Mouse (Mus musculus): ENCODE measurements around the gene Zbtb16. TPM values are rescaled to one million over a fixed set of nuclear protein-coding genes. Genes with fewer than 3 reads are reported as not detected.

Zbtb16 gene
- polyA plus RNA-seq, 1 experiment = not detected

GRCm38 (mm10) chr9:48734725-48735465 is 101.1 kb downstream of the Zbtb16 start:
- TF ChIP-seq CTCF (IDR thresholded peaks at IDR 0.05; ENCODE audit: insufficient read depth, low read depth, low read length) (no peak), POLR2A (IDR thresholded peaks at IDR 0.05; ENCODE audit: insufficient read depth, low read depth, low read length) (no peak)
- Histone ChIP-seq H3K27ac (ENCODE audit: insufficient read depth, low read depth, low read length) (peak overlapping the region; percentile 93), H3K4me1 (ENCODE audit: control insufficient read depth, insufficient read depth, low read length) (peaks cover 55% of the 10 kb centered on the region), H3K4me3 (ENCODE audit: insufficient read depth, low read depth, low read length) (no peak overlapping the region)
- 87% methylated on average over 12 of the region's 12 CpGs for WGBS

DNA sequence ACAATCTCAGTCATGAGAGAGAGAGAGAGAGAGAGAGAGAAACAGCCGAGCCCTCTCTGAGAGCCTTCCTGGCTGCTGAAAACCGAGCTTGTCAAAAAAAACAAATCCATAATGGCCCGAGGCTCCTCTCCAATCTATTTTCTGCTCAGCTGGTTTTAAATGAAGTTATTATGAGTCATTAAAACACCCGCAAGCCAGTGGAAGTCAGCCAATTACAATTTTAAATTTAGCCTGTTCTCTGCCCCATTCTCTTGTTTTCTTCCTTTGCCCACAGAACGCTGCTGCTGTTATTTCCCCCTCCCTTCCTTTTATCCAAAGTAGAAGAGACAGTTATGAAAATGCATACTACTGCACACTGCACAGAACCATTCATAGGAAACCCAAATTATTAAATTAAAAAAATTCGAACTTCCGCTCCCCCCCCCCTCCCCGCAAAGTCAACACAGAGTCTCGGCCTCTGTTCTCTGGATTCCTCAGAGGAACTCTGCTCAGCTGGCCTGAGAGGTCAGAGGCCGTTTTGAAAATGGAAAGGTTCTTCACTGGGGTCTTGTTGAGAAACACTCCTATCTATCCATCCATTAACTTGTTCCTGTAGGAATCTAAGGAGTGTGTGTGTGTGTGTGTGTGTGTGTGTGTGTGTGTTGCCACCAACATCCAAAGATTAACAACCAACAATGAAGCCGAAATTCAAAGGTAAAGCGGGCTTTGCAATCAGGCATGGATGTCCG is 102.0 kb downstream of the Zbtb16 start:
- Histone ChIP-seq H3K4me3 (ENCODE audit: insufficient read depth, low read depth, low read length) (no peak overlapping the region), H3K27ac (ENCODE audit: insufficient read depth, low read depth, low read length) (peak overlapping the region; percentile 93), H3K4me1 (ENCODE audit: control insufficient read depth, insufficient read depth, low read length) (peaks cover 58% of the 10 kb centered on the region)
- TF ChIP-seq CTCF (IDR thresholded peaks at IDR 0.05; ENCODE audit: insufficient read depth, low read depth, low read length) (no peak), POLR2A (IDR thresholded peaks at IDR 0.05; ENCODE audit: insufficient read depth, low read depth, low read length) (no peak)
- 28% methylated on average over 13 of the region's 13 CpGs for WGBS

- TF ChIP-seq POLR2A (IDR thresholded peaks at IDR 0.05; ENCODE audit: insufficient read depth, low read depth, low read length) (no peak), CTCF (IDR thresholded peaks at IDR 0.05; ENCODE audit: insufficient read depth, low read depth, low read length) (no peak)
- Histone ChIP-seq H3K4me1 (ENCODE audit: control insufficient read depth, insufficient read depth, low read length) (peaks cover 59% of the 10 kb centered on the region), H3K4me3 (ENCODE audit: insufficient read depth, low read depth, low read length) (no peak overlapping the region), H3K27ac (ENCODE audit: insufficient read depth, low read depth, low read length) (peak overlapping the region; percentile 83)
- WGBS = 46% methylated on average over 6 of the region's 6 CpGs
Measured at GRCm38 (mm10) chr9:48733083-48733482, 102.9 kb downstream of the Zbtb16 start.

DNA sequence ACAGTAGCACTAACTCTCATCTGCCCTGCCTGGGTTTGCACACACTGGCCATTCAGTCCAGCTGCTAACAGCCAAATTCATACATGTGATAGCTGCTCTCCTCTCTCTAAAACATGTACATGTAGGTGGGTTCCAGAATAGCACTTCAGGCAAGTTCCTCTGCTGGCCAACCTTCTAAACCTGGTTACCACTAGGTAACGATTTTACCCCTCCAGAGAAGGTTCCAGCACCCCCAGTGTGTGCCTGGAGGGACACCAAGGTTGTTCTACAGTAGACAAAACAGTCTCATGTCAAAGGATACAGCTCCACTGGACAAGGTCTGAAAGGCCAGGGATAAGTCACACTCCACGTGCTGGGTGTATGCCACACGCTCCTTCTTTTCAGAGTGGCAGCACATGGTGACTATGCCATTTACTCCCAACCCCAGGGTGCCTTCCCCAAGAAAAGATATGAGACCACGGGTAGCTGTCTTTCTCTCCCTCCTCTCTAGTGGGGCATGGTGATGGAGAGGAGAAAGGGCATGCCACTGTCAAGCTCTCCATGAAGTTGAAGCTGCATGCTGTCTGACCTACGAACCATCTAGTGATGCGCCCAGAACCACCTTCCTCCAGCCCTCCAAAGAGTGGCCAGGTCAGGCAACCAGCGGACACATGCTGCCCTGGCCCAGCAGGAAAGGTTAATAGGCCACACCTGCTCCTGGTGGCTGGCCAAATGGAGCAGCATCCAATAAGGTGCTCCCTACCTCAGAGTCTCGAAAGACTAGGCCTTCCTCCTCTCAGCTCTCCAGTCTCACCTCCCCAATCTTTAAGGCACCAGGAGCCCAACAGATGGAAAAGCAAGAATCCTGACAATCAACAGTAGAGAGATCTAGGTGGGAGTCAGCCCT is 104.1 kb downstream of the Zbtb16 start:
- Histone ChIP-seq H3K4me3 (ENCODE audit: insufficient read depth, low read depth, low read length) (no peak overlapping the region), H3K27ac (ENCODE audit: insufficient read depth, low read depth, low read length) (0 out of 2 replicates have a peak overlapping the region, but pooled peaks have one; percentile 83), H3K4me1 (ENCODE audit: control insufficient read depth, insufficient read depth, low read length) (peaks cover 60% of the 10 kb centered on the region)
- no peak for TF ChIP-seq POLR2A (IDR thresholded peaks at IDR 0.05; ENCODE audit: insufficient read depth, low read depth, low read length)
- TF ChIP-seq CTCF (IDR thresholded peaks at IDR 0.05; ENCODE audit: insufficient read depth, low read depth, low read length) = no peak
- WGBS = 85% methylated on average over 8 of the region's 8 CpGs

GRCm38 (mm10) chr9:48730446-48730979 is 105.5 kb downstream of the Zbtb16 start:
- TF ChIP-seq CTCF (IDR thresholded peaks at IDR 0.05; ENCODE audit: insufficient read depth, low read depth, low read length) = no peak
- TF ChIP-seq POLR2A (IDR thresholded peaks at IDR 0.05; ENCODE audit: insufficient read depth, low read depth, low read length) = no peak
- H3K4me3 ChIP-seq (ENCODE audit: insufficient read depth, low read depth, low read length) = no peak overlapping the region
- peaks cover 59% of the 10 kb centered on the region for H3K4me1 ChIP-seq (ENCODE audit: control insufficient read depth, insufficient read depth, low read length)
- no peak overlapping the region for H3K27ac ChIP-seq (ENCODE audit: insufficient read depth, low read depth, low read length)
- 78% methylated on average over 10 of the region's 10 CpGs for WGBS

- Histone ChIP-seq H3K4me1 (ENCODE audit: control insufficient read depth, insufficient read depth, low read length) (peaks cover 50% of the 10 kb centered on the region), H3K27ac (ENCODE audit: insufficient read depth, low read depth, low read length) (0 out of 2 replicates have a peak overlapping the region, but pooled peaks have one; percentile 0), H3K4me3 (ENCODE audit: insufficient read depth, low read depth, low read length) (no peak overlapping the region)
- TF ChIP-seq CTCF (IDR thresholded peaks at IDR 0.05; ENCODE audit: insufficient read depth, low read depth, low read length) (no peak), POLR2A (IDR thresholded peaks at IDR 0.05; ENCODE audit: insufficient read depth, low read depth, low read length) (no peak)
- WGBS = 66% methylated on average over 3 of the region's 3 CpGs
Measured at GRCm38 (mm10) chr9:48729471-48729870, 106.6 kb downstream of the Zbtb16 start.

- 39% methylated on average over 13 of the region's 13 CpGs for WGBS
- H3K27ac ChIP-seq (ENCODE audit: insufficient read depth, low read depth, low read length) = no peak overlapping the region
- H3K4me1 ChIP-seq (ENCODE audit: control insufficient read depth, insufficient read depth, low read length) = peaks cover 56% of the 10 kb centered on the region
Measured at GRCm38 (mm10) chr9:48728731-48729123, 107.3 kb downstream of the Zbtb16 start.

GRCm38 (mm10) chr9:48728083-48728730 is 107.8 kb downstream of the Zbtb16 start:
- Histone ChIP-seq H3K27ac (ENCODE audit: insufficient read depth, low read depth, low read length) (peak overlapping the region; percentile 64; the same call in 1 of the 2 replicates), H3K4me3 (ENCODE audit: insufficient read depth, low read depth, low read length) (no peak overlapping the region), H3K4me1 (ENCODE audit: control insufficient read depth, insufficient read depth, low read length) (peaks cover 56% of the 10 kb centered on the region)
- WGBS = 19% methylated on average over 10 of the region's 10 CpGs
- no peak for TF ChIP-seq CTCF (IDR thresholded peaks at IDR 0.05; ENCODE audit: insufficient read depth, low read depth, low read length)
- no peak for TF ChIP-seq POLR2A (IDR thresholded peaks at IDR 0.05; ENCODE audit: insufficient read depth, low read depth, low read length)

More at GRCm38 (mm10) chr9:48728731-48729123, 107.3 kb downstream of the Zbtb16 start:
- no peak overlapping the region for H3K4me3 ChIP-seq (ENCODE audit: insufficient read depth, low read depth, low read length)
- no peak for TF ChIP-seq CTCF (IDR thresholded peaks at IDR 0.05; ENCODE audit: insufficient read depth, low read depth, low read length)
- TF ChIP-seq POLR2A (IDR thresholded peaks at IDR 0.05; ENCODE audit: insufficient read depth, low read depth, low read length) = no peak

All from olfactory bulb, adult 2 months (tissue).